Mouse (Mus musculus) embryonic facial prominence, embryonic 12.5 days (tissue): Measurements from ENCODE around the gene Fam172a. TPM values are rescaled to one million over a fixed set of nuclear protein-coding genes. Genes with fewer than 3 reads are reported as not detected.

Experiments
- ATAC-seq: fragments of 200-750 bp; cut with Nextera tagmentation; 2 replicates; pipeline ENCODE4 v1.8.0; 2017; ENCODE audit not compliant: insufficient number of reproducible peaks, insufficient read depth, low FRiP score, low TSS enrichment
- H3K27ac ChIP-seq: fragments of 300-500 bp; sonication (generic); 2 replicates; pipeline ENCODE4 v1.5.1; 2016; ENCODE audit warnings: mild to moderate bottlenecking
- H3K27me3 ChIP-seq: fragments of 300-500 bp; sonication (generic); 2 replicates; pipeline ENCODE4 v1.6.1; 2016; ENCODE audit warnings: mild to moderate bottlenecking, moderate library complexity
- H3K36me3 ChIP-seq: fragments of 300-500 bp; sonication (generic); 2 replicates; pipeline ENCODE4 v1.6.1; 2016; ENCODE audit warnings: mild to moderate bottlenecking
- H3K4me1 ChIP-seq: fragments of 300-500 bp; sonication (generic); 2 replicates; pipeline ENCODE4 v1.6.1; 2016
- H3K4me2 ChIP-seq: fragments of 300-500 bp; sonication (generic); replicated peaks from 2 replicates; pipeline ENCODE4 v1.6.1; 2016; ENCODE audit warnings: mild to moderate bottlenecking, moderate library complexity
- H3K4me3 ChIP-seq: fragments of 300-500 bp; sonication (generic); 2 replicates; pipeline ENCODE4 v1.5.1; 2016; ENCODE audit warnings: mild to moderate bottlenecking
- H3K9ac ChIP-seq: fragments of 300-500 bp; sonication (generic); 2 replicates; pipeline ENCODE4 v1.6.1; 2016; ENCODE audit warnings: mild to moderate bottlenecking, moderate library complexity
- H3K9me3 ChIP-seq: fragments of 300-500 bp; sonication (generic); 2 replicates; pipeline ENCODE4 v1.6.1; 2016; ENCODE audit warnings: mild to moderate bottlenecking, moderate library complexity
- WGBS: fragments of 180-500 bp; shearing (Covaris S2); methylation state at CpG from one replicate; pipeline ENCODE4 v1.1.7; 2016; 5-methylcytosine and 5-hydroxymethylcytosine counted together
- polyA plus RNA-seq: library from polyadenylated mRNA; unstranded; fragments of >200 nt; fragmentation: Nextera tagmentation; extraction: Ambion mirVana; gene quantifications from 2 replicates; pipeline ENCODE4 v1.2.1, GENCODE M21; 2016

Fam172a gene
- polyA plus RNA-seq, 1 experiment from 2014 or later = 35.9 TPM

DNA sequence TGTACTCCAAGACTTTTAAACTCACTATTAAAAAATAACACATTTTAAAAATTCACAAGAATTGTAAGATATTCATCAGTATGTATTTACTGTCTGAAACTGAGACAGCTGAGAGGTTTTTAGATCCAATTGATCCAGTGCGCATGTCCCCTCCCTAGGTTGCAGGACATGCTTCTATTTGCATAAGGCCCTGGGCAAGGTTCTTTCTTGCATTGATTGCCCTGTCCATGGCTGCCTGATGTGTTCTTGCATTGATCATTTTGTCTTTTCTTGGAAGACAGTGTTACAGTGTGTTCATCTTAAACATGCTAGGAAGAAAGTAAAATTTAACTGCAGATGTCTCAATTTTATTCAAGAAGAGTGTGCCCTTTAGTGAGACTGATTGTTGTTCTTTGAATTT is 275.3 kb downstream of the Fam172a start:
- Histone ChIP-seq H3K4me1 (no peaks in the 10 kb centered on the region), H3K27me3 (no peaks in the 10 kb centered on the region), H3K9ac (no peak overlapping the region), H3K4me2 (no peak overlapping the region), H3K36me3 (no peaks in the 10 kb centered on the region), H3K9me3 (no peaks in the 10 kb centered on the region), H3K4me3 (no peak overlapping the region), H3K27ac (no peak overlapping the region)
- ATAC-seq = no peak
- WGBS = 63% methylated on average over 1 of the region's 1 CpGs

DNA sequence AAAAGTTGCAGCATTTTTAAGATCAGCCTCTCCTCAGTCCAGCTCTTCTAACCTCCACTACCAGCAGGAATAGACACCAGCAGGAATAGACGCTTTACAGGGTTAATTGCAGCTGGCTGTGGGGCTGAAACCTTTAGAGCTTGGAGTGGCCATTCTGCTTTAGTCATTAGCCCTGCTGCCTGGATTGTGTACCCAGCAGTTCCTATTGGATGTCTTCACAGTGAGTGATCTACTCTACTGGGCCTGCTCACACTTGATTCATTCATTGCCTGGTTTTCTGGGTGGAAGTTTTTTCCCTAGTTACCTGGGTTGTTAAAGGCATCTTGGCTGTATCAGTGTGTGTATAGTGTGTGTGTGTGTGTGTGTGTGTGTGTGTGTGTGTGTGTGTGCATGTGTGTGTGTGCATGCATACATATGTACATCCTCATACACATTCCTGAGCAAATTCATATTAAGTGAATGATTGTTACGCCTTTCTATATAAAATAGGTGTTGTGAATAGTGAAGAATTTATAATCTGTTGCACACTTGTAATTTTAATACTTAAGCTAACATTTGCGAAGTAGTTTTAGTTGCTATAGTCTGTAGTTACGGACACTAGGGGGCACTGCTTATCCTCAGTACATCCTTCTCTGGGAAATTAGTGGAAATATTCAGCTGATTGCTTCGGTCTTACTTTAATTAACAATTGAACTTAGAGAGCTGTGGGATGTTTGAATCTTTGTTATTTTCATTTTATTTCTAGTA is 280.4 kb downstream of the Fam172a start:
- Histone ChIP-seq H3K4me3 (no peak overlapping the region), H3K9me3 (no peaks in the 10 kb centered on the region), H3K9ac (no peak overlapping the region), H3K4me1 (no peaks in the 10 kb centered on the region), H3K36me3 (no peaks in the 10 kb centered on the region), H3K27ac (no peak overlapping the region), H3K27me3 (no peaks in the 10 kb centered on the region), H3K4me2 (no peak overlapping the region)
- no peak for ATAC-seq
- 33% methylated on average over 5 of the region's 5 CpGs for WGBS

DNA sequence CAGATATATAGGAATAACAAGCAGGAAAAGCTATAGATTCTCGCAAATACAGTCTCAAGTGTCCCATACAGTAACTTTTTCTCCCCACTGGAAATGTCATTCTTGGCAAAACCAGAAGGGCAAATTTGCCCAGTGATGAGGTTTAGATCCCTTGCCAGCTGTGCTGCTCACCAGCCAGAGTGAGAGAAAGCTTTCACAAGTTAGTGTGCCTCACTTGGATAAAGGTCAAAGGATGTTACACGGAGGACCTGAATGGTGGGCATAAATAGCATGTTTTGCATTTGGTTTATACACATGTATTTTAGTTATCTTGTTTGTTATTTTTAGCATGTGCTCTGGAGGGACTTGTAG is 281.0 kb downstream of the Fam172a start:
- Histone ChIP-seq H3K27ac (no peak overlapping the region), H3K9ac (no peak overlapping the region), H3K27me3 (no peaks in the 10 kb centered on the region), H3K9me3 (no peaks in the 10 kb centered on the region), H3K36me3 (no peaks in the 10 kb centered on the region), H3K4me3 (no peak overlapping the region), H3K4me1 (no peaks in the 10 kb centered on the region), H3K4me2 (no peak overlapping the region)
- no peak for ATAC-seq
- 70% methylated on average over 2 of the region's 2 CpGs for WGBS

DNA sequence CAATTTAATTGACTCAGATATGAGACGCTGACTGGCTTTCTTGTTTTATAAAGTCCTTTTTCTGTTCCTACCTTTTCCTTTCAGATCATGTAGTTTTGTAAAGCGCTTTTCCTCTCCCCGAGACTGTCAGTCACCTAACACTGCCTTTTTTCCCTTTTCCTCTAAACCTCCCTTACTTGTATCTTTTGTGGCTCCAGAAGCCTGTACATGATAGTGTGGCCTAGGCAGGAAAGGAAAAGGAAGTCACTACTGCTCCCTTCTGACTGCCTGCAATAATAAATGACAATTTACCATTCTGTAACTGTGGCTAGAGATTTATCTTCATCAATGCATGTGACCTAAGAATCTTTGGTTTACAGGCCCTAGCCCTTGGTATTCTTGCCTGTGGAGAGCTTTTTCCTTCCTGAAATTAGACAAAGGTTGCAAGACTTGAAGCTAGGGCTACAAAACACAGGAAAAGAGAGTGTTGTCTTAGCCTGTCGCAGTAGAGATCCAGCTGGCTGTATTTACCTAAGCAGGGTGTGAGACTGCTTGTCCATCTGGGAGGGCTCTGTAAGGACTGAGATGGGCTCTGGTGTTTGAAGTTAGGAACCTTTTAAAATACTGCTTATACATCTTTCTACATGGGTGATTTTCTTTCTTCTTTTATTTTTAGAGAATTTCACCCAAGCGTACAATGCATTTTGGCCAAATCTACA is 289.5 kb downstream of the Fam172a start:
- ATAC-seq = no peak
- H3K4me1 ChIP-seq = no peaks in the 10 kb centered on the region
- WGBS = 69% methylated on average over 5 of the region's 5 CpGs
- no peak overlapping the region for H3K4me3 ChIP-seq
- H3K4me2 ChIP-seq = no peak overlapping the region
- no peaks in the 10 kb centered on the region for H3K9me3 ChIP-seq
- no peak overlapping the region for H3K27ac ChIP-seq
- no peak overlapping the region for H3K9ac ChIP-seq
- H3K27me3 ChIP-seq = no peaks in the 10 kb centered on the region
- H3K36me3 ChIP-seq = no peaks in the 10 kb centered on the region

DNA sequence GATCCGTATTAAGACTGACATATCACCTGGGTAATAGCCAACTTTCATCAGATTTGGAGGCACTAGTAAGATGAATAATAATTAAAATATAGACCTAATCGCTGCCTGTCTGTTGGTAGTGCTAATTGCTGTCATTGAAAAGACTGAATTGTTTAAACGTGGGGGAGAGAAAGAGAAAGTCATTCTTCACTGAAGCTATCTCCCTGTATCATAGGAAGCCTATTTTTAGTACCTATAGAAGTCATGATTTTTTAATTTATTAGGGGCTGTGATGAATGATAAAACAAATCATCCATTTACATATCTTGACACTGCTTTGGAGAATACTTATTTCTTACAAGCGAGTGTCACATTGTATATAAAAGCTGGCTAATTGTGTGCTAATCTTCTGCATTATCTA is 302.8 kb downstream of the Fam172a start:
- Histone ChIP-seq H3K9me3 (no peaks in the 10 kb centered on the region), H3K27me3 (no peaks in the 10 kb centered on the region), H3K4me3 (no peak overlapping the region), H3K4me1 (no peaks in the 10 kb centered on the region), H3K4me2 (no peak overlapping the region), H3K9ac (no peak overlapping the region), H3K36me3 (no peaks in the 10 kb centered on the region), H3K27ac (no peak overlapping the region)
- ATAC-seq = no peak
- WGBS = 75% methylated on average over 4 of the region's 4 CpGs

DNA sequence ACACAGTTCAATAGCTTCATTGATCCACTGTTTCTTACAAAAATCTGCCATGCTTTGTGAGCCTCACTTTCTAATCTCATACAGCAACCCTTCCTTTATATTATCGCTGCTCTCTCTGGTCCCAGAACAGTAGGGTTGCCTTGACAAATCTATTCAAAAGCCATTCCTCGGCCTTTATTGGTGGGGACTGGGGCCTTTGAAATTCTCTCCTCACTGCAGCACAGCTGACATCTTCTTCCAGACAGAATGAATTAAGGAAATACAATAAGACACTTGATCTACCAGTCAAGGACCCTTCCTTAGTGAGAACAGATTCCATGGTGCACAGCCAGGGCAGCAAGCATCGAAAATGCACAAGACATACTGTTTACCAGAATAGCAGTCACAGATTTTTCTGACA is 303.5 kb downstream of the Fam172a start:
- H3K27ac ChIP-seq = no peak overlapping the region
- ATAC-seq = no peak
- WGBS = 25% methylated on average over 3 of the region's 3 CpGs

DNA sequence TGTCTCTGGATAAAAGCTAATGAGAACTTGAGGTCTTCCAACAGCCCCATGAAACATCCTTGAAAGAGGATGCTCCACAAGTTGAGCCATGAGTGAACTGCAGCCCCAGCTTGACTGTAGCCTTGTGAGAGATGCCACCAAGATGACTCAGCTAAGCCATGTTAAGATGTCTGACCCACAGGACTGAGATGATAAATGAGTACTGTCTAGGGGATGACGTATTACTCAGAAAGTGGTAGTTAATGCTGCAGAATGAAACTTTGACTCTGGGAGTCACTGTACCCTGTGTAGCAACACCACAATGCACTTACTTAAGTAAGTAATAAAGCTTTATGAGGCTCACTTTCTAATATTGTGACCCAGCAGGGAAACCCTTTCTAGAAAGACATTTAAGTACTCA is 308.3 kb downstream of the Fam172a start:
- WGBS = 91% methylated on average over 1 of the region's 1 CpGs
- no peaks in the 10 kb centered on the region for H3K4me1 ChIP-seq
- no peak overlapping the region for H3K9ac ChIP-seq
- H3K36me3 ChIP-seq = no peaks in the 10 kb centered on the region
- H3K4me3 ChIP-seq = no peak overlapping the region
- no peaks in the 10 kb centered on the region for H3K9me3 ChIP-seq
- no peak overlapping the region for H3K4me2 ChIP-seq
- H3K27ac ChIP-seq = no peak overlapping the region
- H3K27me3 ChIP-seq = no peaks in the 10 kb centered on the region
- no peak for ATAC-seq

More for the DNA sequence above, 303.5 kb downstream of the Fam172a start:
- Histone ChIP-seq H3K9me3 (no peaks in the 10 kb centered on the region), H3K9ac (no peak overlapping the region), H3K27me3 (no peaks in the 10 kb centered on the region), H3K4me3 (no peak overlapping the region), H3K4me2 (no peak overlapping the region), H3K36me3 (no peaks in the 10 kb centered on the region), H3K4me1 (no peaks in the 10 kb centered on the region)

DNA sequence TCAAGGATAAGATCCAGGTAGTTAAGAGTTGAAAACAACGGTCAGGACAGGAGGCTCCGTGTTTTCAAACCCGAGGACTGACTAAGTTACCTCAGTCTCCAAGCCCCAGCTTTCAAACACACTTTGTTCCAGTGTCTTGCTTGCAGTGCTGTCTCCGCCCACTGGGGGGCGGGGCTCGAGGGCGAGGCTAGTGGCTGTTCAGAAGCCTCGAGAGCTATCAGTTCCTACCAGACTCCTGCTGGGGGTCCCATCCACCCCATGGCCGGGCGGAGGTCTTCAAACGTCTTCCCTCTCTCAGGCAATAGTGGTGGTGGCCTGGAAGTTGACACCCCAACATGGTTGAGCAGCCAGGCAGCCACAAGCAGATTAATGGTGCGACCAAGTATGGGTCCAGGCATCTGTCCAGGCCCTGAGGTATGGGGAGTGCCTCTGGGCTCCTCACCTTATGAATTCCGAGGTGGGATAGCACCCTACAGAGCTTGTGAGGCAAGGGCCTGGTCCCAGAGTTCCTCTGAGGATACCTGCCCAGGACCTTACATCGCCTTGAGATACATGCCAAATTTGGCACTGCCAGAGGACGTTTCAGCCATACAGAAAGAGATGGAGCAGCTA is 323.0 kb downstream of the Fam172a start, which contains the start of gene Pou5f2:
Pou5f2 (plus strand) TSS at position 220 of the 612 bp plus-strand sequence.
- Histone ChIP-seq H3K4me2 (no peak within 1 kb of the TSS), H3K27me3 (no peaks in the 10 kb centered on the region), H3K36me3 (no peaks in the 10 kb centered on the region), H3K27ac (no peak within 1 kb of the TSS), H3K9ac (no peak within 1 kb of the TSS), H3K4me1 (no peaks in the 10 kb centered on the region), H3K4me3 (no peak within 1 kb of the TSS), H3K9me3 (no peaks in the 10 kb centered on the region)
- no peak for ATAC-seq
- WGBS = 60% methylated on average over 15 of the region's 15 CpGs

DNA sequence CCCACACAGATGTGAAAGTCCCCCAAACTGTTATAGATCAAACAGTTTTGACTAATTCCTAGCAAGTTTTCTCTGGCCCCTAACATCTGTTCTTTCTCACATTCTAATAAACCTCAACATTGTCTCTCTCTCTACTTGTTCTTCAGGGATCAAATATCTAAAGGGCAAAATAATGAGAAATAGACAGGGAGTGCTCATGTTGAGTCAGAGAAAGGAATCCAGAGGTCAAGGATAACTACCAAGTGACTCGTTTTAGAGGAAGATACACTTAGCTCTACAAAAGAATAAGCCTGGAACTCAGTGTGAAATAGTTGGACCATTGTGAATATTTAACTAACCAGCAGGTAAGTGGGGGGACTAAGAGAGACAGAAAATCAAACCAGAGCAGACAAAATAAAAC is 331.0 kb downstream of the Fam172a start:
- no peak overlapping the region for H3K27ac ChIP-seq
- H3K9ac ChIP-seq = no peak overlapping the region
- H3K4me3 ChIP-seq = no peak overlapping the region
- H3K4me2 ChIP-seq = no peak overlapping the region
- ATAC-seq = no peak
- 18% methylated on average over 1 of the region's 1 CpGs for WGBS
- no peaks in the 10 kb centered on the region for H3K4me1 ChIP-seq
- H3K27me3 ChIP-seq = no peaks in the 10 kb centered on the region
- no peaks in the 10 kb centered on the region for H3K9me3 ChIP-seq
- no peaks in the 10 kb centered on the region for H3K36me3 ChIP-seq

DNA sequence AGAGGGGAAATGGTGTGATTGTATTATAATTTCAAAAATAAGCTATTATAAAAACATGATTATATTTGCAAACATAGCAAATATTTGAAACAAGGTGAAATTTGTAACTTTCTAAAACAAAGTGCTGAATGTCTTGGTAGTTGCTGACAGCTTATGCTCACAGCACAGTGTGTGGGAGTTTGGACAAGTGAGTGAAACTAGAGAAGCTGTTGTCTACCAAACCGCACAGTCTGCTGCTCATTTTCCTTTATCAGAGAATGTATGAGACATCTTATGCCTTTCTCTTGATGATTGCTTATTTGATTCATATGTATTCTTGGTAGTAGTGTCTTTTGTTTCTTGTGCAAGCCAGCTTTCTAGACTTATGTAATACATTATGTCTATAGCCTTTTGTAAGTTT is 335.4 kb downstream of the Fam172a start:
- no peak for ATAC-seq
- Histone ChIP-seq H3K27me3 (no peaks in the 10 kb centered on the region), H3K9me3 (no peaks in the 10 kb centered on the region), H3K4me3 (no peak overlapping the region), H3K4me1 (no peaks in the 10 kb centered on the region), H3K4me2 (no peak overlapping the region), H3K27ac (no peak overlapping the region), H3K36me3 (no peaks in the 10 kb centered on the region), H3K9ac (no peak overlapping the region)
- WGBS = 57% methylated on average over 1 of the region's 1 CpGs

DNA sequence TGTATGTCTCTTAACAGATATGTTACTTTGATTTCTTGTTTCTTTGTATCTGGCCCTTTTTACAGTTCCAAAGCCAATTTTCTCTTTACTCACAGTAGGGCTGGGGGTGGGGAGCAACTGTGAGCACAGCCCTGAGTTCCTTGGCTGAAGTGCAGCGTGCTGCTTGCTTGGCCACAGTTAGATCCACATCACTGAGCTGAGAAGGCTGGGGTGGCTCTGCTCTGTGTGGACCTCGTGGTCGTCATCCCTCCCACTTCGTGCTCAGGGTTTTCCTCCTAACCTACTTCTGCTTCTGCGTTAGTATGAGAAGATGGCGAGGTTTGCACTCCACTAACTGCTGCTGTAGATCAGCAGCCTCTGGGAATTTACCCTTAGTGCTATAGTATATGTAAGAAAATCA is 341.4 kb downstream of the Fam172a start:
- ATAC-seq = no peak
- no peak overlapping the region for H3K27ac ChIP-seq
- H3K9ac ChIP-seq = no peak overlapping the region
- no peaks in the 10 kb centered on the region for H3K4me1 ChIP-seq
- no peak overlapping the region for H3K4me3 ChIP-seq
- H3K4me2 ChIP-seq = no peak overlapping the region
- no peaks in the 10 kb centered on the region for H3K9me3 ChIP-seq
- H3K27me3 ChIP-seq = no peaks in the 10 kb centered on the region
- no peaks in the 10 kb centered on the region for H3K36me3 ChIP-seq
- 70% methylated on average over 6 of the region's 6 CpGs for WGBS

DNA sequence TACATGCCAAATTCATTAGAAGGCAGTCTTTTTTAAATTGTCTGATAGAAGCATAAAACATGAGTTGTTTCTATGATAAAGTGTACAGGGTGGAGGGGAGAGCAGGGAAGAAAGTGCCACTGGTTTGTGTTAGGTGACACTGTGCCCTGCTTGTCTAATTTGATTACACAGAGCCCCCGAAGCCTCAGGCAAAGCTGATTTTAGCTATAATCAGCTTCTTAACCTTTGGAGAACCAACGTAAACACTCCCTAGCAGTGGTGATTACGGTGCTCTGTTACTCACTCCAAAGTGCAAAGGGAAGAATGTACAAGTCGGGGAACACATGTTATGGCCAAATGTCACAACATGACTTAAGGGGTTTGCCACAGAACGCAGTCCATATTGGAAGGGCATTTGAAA is 343.3 kb downstream of the Fam172a start:
- no peak for ATAC-seq
- Histone ChIP-seq H3K4me3 (no peak overlapping the region), H3K4me2 (no peak overlapping the region), H3K36me3 (no peaks in the 10 kb centered on the region), H3K27me3 (no peaks in the 10 kb centered on the region), H3K4me1 (no peaks in the 10 kb centered on the region), H3K27ac (no peak overlapping the region), H3K9me3 (no peaks in the 10 kb centered on the region), H3K9ac (no peak overlapping the region)
- 15% methylated on average over 5 of the region's 5 CpGs for WGBS
